Mouse (Mus musculus): Measurements from ENCODE around the gene Arrdc2.

DNA sequence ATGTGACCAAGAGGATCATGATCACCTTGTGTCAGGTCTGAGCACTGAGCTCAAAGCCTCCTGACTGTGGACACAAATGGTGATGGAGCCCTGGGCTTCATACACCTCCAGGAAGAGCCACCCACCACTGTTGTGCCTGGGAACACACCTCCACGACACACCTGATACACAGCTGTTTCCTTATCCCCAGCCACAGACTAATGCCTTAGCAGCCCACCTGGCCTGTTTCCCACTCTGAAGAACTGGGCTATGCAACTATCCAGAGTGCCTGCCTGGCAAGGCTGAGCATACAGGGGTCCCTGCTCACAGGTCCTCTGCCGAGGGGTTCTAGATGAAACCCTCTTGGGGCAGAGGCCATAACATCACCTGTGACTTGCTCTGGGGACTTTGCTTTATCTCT is 45.3 kb downstream of the Arrdc2 start:
- no peak for TF ChIP-seq CTCF (IDR thresholded peaks at IDR 0.05; ENCODE audit: borderline replicate concordance, insufficient read depth, low read length)
- no peak for TF ChIP-seq POLR2A (IDR thresholded peaks at IDR 0.05; ENCODE audit: low read depth, low read length)
